Mouse (Mus musculus) heart, embryonic 16.5 days (tissue): ENCODE data around the gene Gm20388. TPM values are rescaled to one million over a fixed set of nuclear protein-coding genes. Genes with fewer than 3 reads are reported as not detected.

Source experiments
- ATAC-seq: fragments of 200-750 bp; cut with Nextera tagmentation; replicated peaks from 2 replicates; pipeline ENCODE4 v1.8.0; 2017; ENCODE audit warnings: moderate number of reproducible peaks; ENCODE audit not compliant: insufficient read depth, low FRiP score; ENCODE audit errors: extremely low read depth
- H3K27ac ChIP-seq: fragments of 300-500 bp; sonication (generic); 2 replicates; pipeline ENCODE4 v1.5.1; 2014; ENCODE audit warnings: mild to moderate bottlenecking, low read length, control low read depth, moderate library complexity
- H3K27me3 ChIP-seq: fragments of 300-500 bp; sonication (generic); 2 replicates; pipeline ENCODE4 v1.6.1; 2014; ENCODE audit warnings: low read length, mixed read lengths; ENCODE audit not compliant: control insufficient read depth, insufficient read depth
- H3K36me3 ChIP-seq: fragments of 300-500 bp; sonication (generic); 2 replicates; pipeline ENCODE4 v1.6.1; 2014; ENCODE audit not compliant: control insufficient read depth, insufficient read depth
- H3K4me1 ChIP-seq: fragments of 300-500 bp; sonication (generic); 2 replicates; pipeline ENCODE4 v1.6.1; 2014; ENCODE audit warnings: low read length, mixed read lengths; ENCODE audit not compliant: control insufficient read depth, insufficient read depth
- H3K4me2 ChIP-seq: fragments of 300-500 bp; sonication (generic); 2 replicates; pipeline ENCODE4 v1.6.1; 2014; ENCODE audit warnings: low read depth, mild to moderate bottlenecking, control low read depth, low read length
- H3K4me3 ChIP-seq: fragments of 300-500 bp; sonication (generic); 2 replicates; pipeline ENCODE4 v1.5.1; 2014; ENCODE audit warnings: mild to moderate bottlenecking, control low read depth, low read length
- H3K9ac ChIP-seq: fragments of 300-500 bp; sonication (generic); 2 replicates; pipeline ENCODE4 v1.6.1; 2014; ENCODE audit warnings: low read length, control low read depth
- H3K9me3 ChIP-seq: fragments of 300-500 bp; sonication (generic); replicated peaks from 2 replicates; pipeline ENCODE4 v1.6.1; 2016; ENCODE audit warnings: low read length; ENCODE audit not compliant: control insufficient read depth
- WGBS: fragments of 180-500 bp; shearing (Covaris S2); extraction: QIAGEN DNeasy Blood & Tissue Kit; methylation state at CpG from one replicate; pipeline ENCODE4 v1.1.7; 2014; 5-methylcytosine and 5-hydroxymethylcytosine counted together
- polyA plus RNA-seq: library from polyadenylated mRNA; unstranded; fragments of >200 nt; fragmentation: Nextera tagmentation; extraction: Ambion mirVana; gene quantifications from 2 replicates; pipeline ENCODE4 v1.2.1, GENCODE M21; 2015

Gene Gm20388
- polyA plus RNA-seq, 1 experiment from 2014 or later: 4.5 TPM

DNA sequence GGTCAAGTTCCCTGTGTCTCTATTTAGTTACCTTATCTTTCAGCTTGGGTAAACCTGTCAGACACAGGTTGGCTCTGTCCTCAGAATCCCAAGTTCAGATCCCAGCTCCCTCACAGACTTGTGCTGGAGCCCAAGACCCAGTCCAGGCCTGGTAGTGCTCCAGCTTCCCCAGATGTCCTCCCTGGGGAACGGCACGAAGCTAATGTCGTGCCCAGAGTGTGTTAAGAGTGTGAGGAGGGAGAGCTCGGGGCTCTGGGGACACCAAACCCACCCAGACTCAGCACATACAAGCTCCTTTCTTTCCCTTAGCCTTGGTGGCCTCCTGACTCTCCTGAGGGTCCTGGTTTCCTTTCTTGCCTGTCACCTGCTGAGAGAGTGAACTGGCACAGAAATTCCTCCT is 1389.4 kb downstream of the Gm20388 start:
- H3K36me3 ChIP-seq: no peaks in the 10 kb centered on the region
- no peak overlapping the region for H3K9ac ChIP-seq
- no peak overlapping the region for H3K4me2 ChIP-seq
- H3K9me3 ChIP-seq: no peaks in the 10 kb centered on the region
- no peak for ATAC-seq
- H3K27me3 ChIP-seq: no peaks in the 10 kb centered on the region
- peaks cover 18% of the 10 kb centered on the region for H3K4me1 ChIP-seq
- WGBS: 53% methylated on average over 4 of the region's 4 CpGs
- no peak overlapping the region for H3K4me3 ChIP-seq
- no peak overlapping the region for H3K27ac ChIP-seq

DNA sequence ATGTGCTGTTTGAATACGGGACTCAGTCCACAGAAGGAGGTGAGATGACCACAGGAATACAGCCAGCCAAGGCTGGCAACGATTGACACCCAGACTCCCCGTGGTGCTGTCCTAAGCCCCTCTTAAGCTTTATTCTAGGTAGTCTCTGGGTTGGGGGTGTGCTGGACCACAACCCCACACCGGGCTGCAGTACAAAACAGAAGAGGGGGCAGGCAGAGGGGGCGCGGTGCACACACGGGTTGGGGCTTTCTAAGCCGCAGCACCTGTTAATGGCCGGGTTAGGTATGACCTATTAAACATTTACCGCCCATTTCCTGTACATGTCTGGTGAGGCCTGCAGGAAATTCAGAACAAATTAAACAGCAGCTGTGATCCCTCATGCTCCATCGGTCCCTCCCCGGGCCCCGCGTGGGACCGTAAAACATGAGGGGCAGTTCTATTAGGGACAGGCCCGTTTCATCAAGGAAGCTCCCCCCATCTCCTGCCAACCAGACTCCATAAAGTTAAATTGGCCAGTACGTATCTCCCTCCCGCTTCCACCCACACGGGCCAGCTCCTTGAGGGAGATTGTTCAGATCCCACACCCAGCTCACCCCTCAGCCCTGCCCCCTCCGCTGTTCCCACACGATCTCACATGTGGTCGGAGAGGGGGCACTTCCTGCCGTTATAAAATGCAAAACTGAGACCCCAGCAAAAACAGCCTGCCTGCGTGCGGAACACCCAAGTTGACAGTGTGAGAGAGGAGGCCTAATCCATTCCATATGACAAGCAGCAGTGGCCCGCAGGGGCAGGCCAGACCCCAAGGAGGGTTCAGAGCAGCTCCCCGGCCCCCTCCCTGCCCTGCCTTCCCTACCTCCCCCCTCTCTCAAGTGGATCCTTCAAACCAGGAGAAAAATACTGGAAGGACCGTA is 1390.1 kb downstream of the Gm20388 start:
- Histone ChIP-seq H3K4me3 (no peak overlapping the region), H3K9me3 (no peaks in the 10 kb centered on the region), H3K4me1 (peaks cover 18% of the 10 kb centered on the region), H3K36me3 (no peaks in the 10 kb centered on the region), H3K9ac (no peak overlapping the region; the same call in 1 of the 2 replicates), H3K4me2 (peak overlapping the region; percentile 49), H3K27me3 (no peaks in the 10 kb centered on the region), H3K27ac (peak overlapping the region; percentile 40; the same call in 1 of the 2 replicates)
- no peak; the same call in 1 of the 2 replicates for ATAC-seq
- WGBS: 35% methylated on average over 28 of the region's 28 CpGs

DNA sequence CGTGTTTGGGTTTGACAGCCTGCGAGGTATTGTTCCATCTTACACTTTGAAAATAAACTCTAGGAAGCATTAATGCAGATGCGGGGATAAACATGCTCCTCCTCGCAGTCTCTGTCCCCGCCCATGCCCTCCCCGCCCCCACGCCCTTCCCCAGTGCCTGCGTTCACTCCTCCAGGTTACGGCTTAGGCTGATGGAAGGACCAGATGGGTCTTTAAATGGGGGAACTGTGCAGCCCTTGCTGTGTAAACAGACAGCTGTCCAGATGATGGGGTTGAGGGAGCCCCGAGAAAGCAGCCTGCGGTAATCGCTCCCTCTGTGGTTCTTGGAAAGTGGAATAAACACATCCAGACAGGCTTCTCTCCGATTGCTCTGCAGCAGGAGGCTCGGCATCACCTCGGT is 1390.8 kb downstream of the Gm20388 start:
- peak overlapping the region; percentile 49 for H3K4me2 ChIP-seq
- no peaks in the 10 kb centered on the region for H3K27me3 ChIP-seq
- 0 out of 2 replicates have a peak, but pooled peaks have one; percentile 29 for ATAC-seq
- no peaks in the 10 kb centered on the region for H3K36me3 ChIP-seq
- no peaks in the 10 kb centered on the region for H3K9me3 ChIP-seq
- H3K9ac ChIP-seq: peak overlapping the region; percentile 11
- H3K4me1 ChIP-seq: peaks cover 18% of the 10 kb centered on the region
- no peak overlapping the region for H3K4me3 ChIP-seq
- WGBS: 16% methylated on average over 15 of the region's 15 CpGs
- H3K27ac ChIP-seq: peak overlapping the region; percentile 64

- H3K4me1 ChIP-seq: peaks cover 18% of the 10 kb centered on the region
- no peaks in the 10 kb centered on the region for H3K9me3 ChIP-seq
- WGBS: 55% methylated on average over 10 of the region's 10 CpGs
- H3K27ac ChIP-seq: peak overlapping the region; percentile 64
- H3K4me2 ChIP-seq: peak overlapping the region; percentile 49
- H3K27me3 ChIP-seq: no peaks in the 10 kb centered on the region
- ATAC-seq: no peak
- no peak overlapping the region for H3K4me3 ChIP-seq
- no peak overlapping the region; the same call in 1 of the 2 replicates for H3K9ac ChIP-seq
- H3K36me3 ChIP-seq: no peaks in the 10 kb centered on the region
Measured at GRCm38 (mm10) chr8:121301978-121302649, 1391.5 kb downstream of the Gm20388 start.

GRCm38 (mm10) chr8:121307723-121308122 is 1397.1 kb downstream of the Gm20388 start:
- Histone ChIP-seq H3K9ac (no peak overlapping the region), H3K4me2 (no peak overlapping the region), H3K27me3 (peaks cover 2% of the 10 kb centered on the region; the same call in 1 of the 2 replicates), H3K4me1 (peaks cover 14% of the 10 kb centered on the region), H3K27ac (no peak overlapping the region), H3K36me3 (no peaks in the 10 kb centered on the region), H3K9me3 (no peaks in the 10 kb centered on the region), H3K4me3 (no peak overlapping the region)
- no peak for ATAC-seq
- WGBS: 58% methylated on average over 7 of the region's 7 CpGs

DNA sequence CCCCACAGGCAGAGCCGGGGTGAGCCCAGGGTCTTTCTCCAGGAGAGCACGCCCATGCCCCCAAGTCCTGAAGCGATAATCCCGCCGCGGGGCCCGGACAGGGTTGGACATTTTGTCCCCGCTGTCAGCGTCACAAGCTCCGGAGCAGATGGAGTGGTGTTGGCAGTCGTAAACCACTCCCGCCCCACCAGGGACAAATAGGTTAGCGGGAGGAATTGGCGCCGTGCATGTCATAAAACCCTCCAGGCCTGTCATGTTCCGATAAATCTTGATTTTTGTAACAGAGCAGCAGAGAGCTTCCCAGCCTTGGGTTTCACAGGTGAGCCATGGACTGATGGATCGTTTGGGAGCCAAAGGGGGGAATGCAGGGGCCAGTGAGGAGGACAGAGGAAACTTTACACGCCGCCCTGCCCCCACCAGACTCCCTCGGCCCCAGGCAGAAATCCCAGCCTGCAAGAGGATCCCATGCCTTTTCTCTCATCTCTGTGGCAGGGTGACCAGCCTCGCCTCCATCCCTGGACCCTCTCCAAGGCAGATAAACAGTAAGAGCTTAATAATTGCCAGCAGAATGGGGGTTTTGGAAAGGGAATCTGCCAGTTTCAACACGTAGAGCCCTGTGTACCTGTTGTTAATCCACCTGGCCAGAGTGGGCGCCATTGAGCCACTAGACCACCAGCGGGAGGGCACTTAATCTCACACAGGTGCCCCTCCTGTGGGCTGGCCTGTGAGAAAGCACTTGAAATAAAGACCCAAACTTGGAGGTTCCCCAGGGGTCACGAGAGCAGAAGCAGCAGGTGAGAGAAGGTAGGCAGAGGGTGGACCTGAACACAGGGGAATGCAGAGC is 1400.6 kb downstream of the Gm20388 start:
- 25% methylated on average over 25 of the region's 25 CpGs for WGBS
- Histone ChIP-seq H3K9ac (peak overlapping the region; percentile 55; the same call in 1 of the 2 replicates), H3K27me3 (peaks cover 2% of the 10 kb centered on the region; the same call in 1 of the 2 replicates), H3K4me3 (peak overlapping the region; percentile 34), H3K27ac (no peak overlapping the region), H3K9me3 (no peaks in the 10 kb centered on the region), H3K4me2 (peak overlapping the region; percentile 59), H3K36me3 (no peaks in the 10 kb centered on the region), H3K4me1 (peaks cover 24% of the 10 kb centered on the region)
- ATAC-seq: no peak

GRCm38 (mm10) chr8:121313458-121313857 is 1402.8 kb downstream of the Gm20388 start:
- Histone ChIP-seq H3K4me2 (no peak overlapping the region), H3K27ac (no peak overlapping the region), H3K9ac (no peak overlapping the region), H3K9me3 (no peaks in the 10 kb centered on the region), H3K4me1 (peaks cover 22% of the 10 kb centered on the region), H3K4me3 (no peak overlapping the region), H3K27me3 (peaks cover 2% of the 10 kb centered on the region; the same call in 1 of the 2 replicates), H3K36me3 (no peaks in the 10 kb centered on the region)
- no peak for ATAC-seq
- WGBS: 58% methylated on average over 6 of the region's 6 CpGs

GRCm38 (mm10) chr8:121314036-121314435 is 1403.4 kb downstream of the Gm20388 start:
- Histone ChIP-seq H3K4me2 (no peak overlapping the region), H3K4me1 (peaks cover 22% of the 10 kb centered on the region), H3K27ac (no peak overlapping the region), H3K36me3 (no peaks in the 10 kb centered on the region), H3K4me3 (no peak overlapping the region), H3K9me3 (no peaks in the 10 kb centered on the region), H3K9ac (no peak overlapping the region), H3K27me3 (no peaks in the 10 kb centered on the region; the same call in 1 of the 2 replicates)
- no peak for ATAC-seq
- WGBS: 73% methylated on average over 5 of the region's 5 CpGs
